Mouse (Mus musculus) embryonic facial prominence, embryonic 10.5 days (tissue): ENCODE data around the gene Gm5157. TPM values are rescaled to one million over a fixed set of nuclear protein-coding genes. Genes with fewer than 3 reads are reported as not detected.
"Not testable (repeated sequence)": the region's sequence is repeated elsewhere in the genome, so short reads cannot be mapped to it uniquely, and the experiment has no call there.

Source experiments
- DNase-seq: peaks from one replicate; pipeline ENCODE4 v3.0.0-alpha.2; 2017; ENCODE audit warnings: low spot score
- H3K27ac ChIP-seq: fragments of 300-500 bp; sonication (generic); replicated peaks from 2 replicates; pipeline ENCODE4 v1.5.1; 2016; ENCODE audit warnings: mild to moderate bottlenecking
- H3K27me3 ChIP-seq: fragments of 300-500 bp; sonication (generic); replicated peaks from 2 replicates; pipeline ENCODE4 v1.6.1; 2016; ENCODE audit warnings: low read depth, mild to moderate bottlenecking; ENCODE audit not compliant: poor library complexity, severe bottlenecking
- H3K36me3 ChIP-seq: fragments of 300-500 bp; sonication (generic); replicated peaks from 2 replicates; pipeline ENCODE4 v1.6.1; 2016; ENCODE audit warnings: mild to moderate bottlenecking, moderate library complexity
- H3K4me1 ChIP-seq: fragments of 300-500 bp; sonication (generic); 2 replicates; pipeline ENCODE4 v1.6.1; 2016
- H3K4me3 ChIP-seq: fragments of 300-500 bp; sonication (generic); 2 replicates; pipeline ENCODE4 v1.5.1; 2016; ENCODE audit warnings: mild to moderate bottlenecking, moderate library complexity
- H3K9me3 ChIP-seq: fragments of 300-500 bp; sonication (generic); 2 replicates; pipeline ENCODE4 v1.6.1; 2016; ENCODE audit warnings: mild to moderate bottlenecking
- WGBS: fragments of 180-500 bp; shearing (Covaris S2); methylation state at CpG from one replicate; pipeline ENCODE4 v1.1.7; 2016; 5-methylcytosine and 5-hydroxymethylcytosine counted together
- polyA plus RNA-seq: library from polyadenylated mRNA; unstranded; fragments of >200 nt; fragmentation: Nextera tagmentation; extraction: Ambion mirVana; gene quantifications from 2 replicates; pipeline ENCODE4 v1.2.1, GENCODE M21; 2016

Gene Gm5157
- not detected in 2 replicates for polyA plus RNA-seq

DNA sequence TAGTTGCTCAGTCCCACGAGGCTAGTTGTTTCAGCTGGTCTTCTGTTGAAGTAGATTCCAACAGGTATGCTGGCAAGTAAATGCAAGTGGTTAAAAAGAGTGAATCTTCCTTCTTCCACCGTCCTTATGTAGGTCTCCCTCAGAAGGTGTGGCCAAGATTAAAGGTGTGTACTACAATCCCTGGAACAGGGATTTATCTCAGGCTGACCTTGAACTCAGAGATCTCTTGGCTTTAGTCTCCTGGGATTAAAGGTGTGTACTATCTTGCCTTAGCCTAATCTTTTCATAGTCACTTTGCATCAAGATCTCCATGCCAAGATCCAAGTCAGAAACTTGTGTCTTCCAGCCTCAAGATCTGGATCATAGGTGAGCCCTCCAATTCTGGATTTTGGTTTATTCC, at the start of gene Gm5157:
TSS of gene Gm5157 (minus strand) at position 101 of the 400 bp plus-strand sequence.
- H3K4me1 ChIP-seq, H3K4me3 ChIP-seq, H3K27me3 ChIP-seq, H3K36me3 ChIP-seq, H3K27ac ChIP-seq, H3K9me3 ChIP-seq, DNase-seq: not testable (repeated sequence)
- WGBS: 42% methylated on average over 1 of the region's 2 CpGs

DNA sequence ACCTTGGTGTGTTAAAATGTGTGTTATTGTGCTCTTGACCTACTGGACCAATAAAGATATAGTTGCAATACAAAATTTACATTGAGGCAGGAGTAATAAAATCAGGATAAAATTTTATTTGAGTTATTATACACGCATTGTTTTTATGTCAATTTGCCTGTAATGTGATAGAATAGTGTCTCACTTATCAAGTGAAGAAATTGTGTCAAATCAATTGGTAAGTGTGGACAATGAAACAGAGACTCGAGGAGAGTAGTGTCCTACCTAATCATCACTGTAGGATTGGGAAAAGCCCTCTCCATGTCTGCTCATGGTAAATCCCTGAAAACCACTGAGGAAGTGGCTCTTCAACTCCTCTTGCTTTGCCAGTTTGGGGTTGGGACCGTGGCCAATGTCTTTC, 28.3 kb downstream of the Gm5157 start, which contains the start of gene Vmn1r123:
TSS of gene Vmn1r123 (plus strand) at position 301 of the 400 bp plus-strand sequence.
- 25% methylated on average over 1 of the region's 3 CpGs for WGBS
- H3K9me3 ChIP-seq, H3K4me1 ChIP-seq, H3K36me3 ChIP-seq, H3K4me3 ChIP-seq, DNase-seq, H3K27ac ChIP-seq, H3K27me3 ChIP-seq: not testable (repeated sequence)

Other genes starting within 250 kb of the Gm5157 start
- gene Vmn1r119, start 178.0 kb downstream of the Gm5157 start, polyA plus RNA-seq: not detected in 2 replicates
- gene Vmn1r120, start 136.6 kb downstream of the Gm5157 start, polyA plus RNA-seq: not detected in 2 replicates
- gene Vmn1r121, start 91.9 kb downstream of the Gm5157 start, polyA plus RNA-seq: not detected in 2 replicates
- gene Vmn1r122, start 56.3 kb downstream of the Gm5157 start, polyA plus RNA-seq: not detected in 2 replicates
- gene Vmn1r123, start 28.2 kb downstream of the Gm5157 start, polyA plus RNA-seq: not detected in 2 replicates
- gene Vmn1r124, start 70.2 kb upstream of the Gm5157 start, polyA plus RNA-seq: not detected in 2 replicates
- gene Vmn1r125, start 81.8 kb upstream of the Gm5157 start, polyA plus RNA-seq: not detected in 2 replicates
- not detected in 2 replicates for gene Vmn1r126, start 111.0 kb upstream of the Gm5157 start, polyA plus RNA-seq
- not detected in 2 replicates for gene Vmn1r127, start 129.4 kb upstream of the Gm5157 start, polyA plus RNA-seq
- not detected in 2 replicates for gene Vmn1r128, start 158.9 kb upstream of the Gm5157 start, polyA plus RNA-seq
- gene Vmn1r129, start 170.9 kb upstream of the Gm5157 start, polyA plus RNA-seq: not detected in 2 replicates
- not detected in 2 replicates for gene Gm6882, start 242.3 kb upstream of the Gm5157 start, polyA plus RNA-seq